Mouse (Mus musculus): ENCODE results near the gene Dnah8. TPM values are rescaled to one million over a fixed set of nuclear protein-coding genes. Genes with fewer than 3 reads are reported as not detected.
A peak's percentile ranks its signal among the peaks of the same experiment; 100 is the strongest.

Dnah8 gene
- total RNA-seq, 2 experiments from 2014 or later, result 2.4 to 3.5 TPM

- no peak for TF ChIP-seq CTCF (conservative IDR thresholded peaks at IDR 0.05)
- no peak overlapping the region for H3K4me3 ChIP-seq
These were observed 26.4 kb upstream of the Dnah8 start for GRCm38 (mm10) chr17:30597786-30598185.

GRCm38 (mm10) chr17:30598300-30598699 lies 25.9 kb upstream of the Dnah8 start:
- no peak for TF ChIP-seq CTCF (conservative IDR thresholded peaks at IDR 0.05)
- DNase-seq (ENCODE audit: low spot score in 2 of 2), result no peak
- Histone ChIP-seq H3K4me3 (no peak overlapping the region), H3K27ac (no peak overlapping the region)

More at GRCm38 (mm10) chr17:30597786-30598185, 26.4 kb upstream of the Dnah8 start:
- no peak overlapping the region for H3K27ac ChIP-seq
- no peak for DNase-seq (ENCODE audit: low spot score in 2 of 2)

- TF ChIP-seq CTCF (conservative IDR thresholded peaks at IDR 0.05), result no peak
- Histone ChIP-seq H3K4me3 (no peak overlapping the region), H3K27ac (no peak overlapping the region)
- DNase-seq (ENCODE audit: low spot score in 2 of 2), result no peak
These were observed 22.0 kb upstream of the Dnah8 start for GRCm38 (mm10) chr17:30602175-30602574.

GRCm38 (mm10) chr17:30604296-30604695 lies 19.9 kb upstream of the Dnah8 start:
- TF ChIP-seq CTCF (conservative IDR thresholded peaks at IDR 0.05), result no peak
- Histone ChIP-seq H3K27ac (no peak overlapping the region), H3K4me3 (no peak overlapping the region)
- no peak for DNase-seq (ENCODE audit: low spot score in 2 of 2)

- TF ChIP-seq CTCF (conservative IDR thresholded peaks at IDR 0.05), result no peak
- DNase-seq (ENCODE audit: low spot score in 2 of 2), result no peak
- H3K27ac ChIP-seq, result no peak overlapping the region
- H3K4me3 ChIP-seq, result no peak overlapping the region
These were observed 19.2 kb upstream of the Dnah8 start for GRCm38 (mm10) chr17:30605001-30605400.

- no peak for DNase-seq (ENCODE audit: low spot score in 2 of 2)
- peak overlapping the region; percentile 50 for H3K27ac ChIP-seq
- no peak overlapping the region for H3K4me3 ChIP-seq
- no peak for TF ChIP-seq CTCF (conservative IDR thresholded peaks at IDR 0.05)
These were observed 17.9 kb upstream of the Dnah8 start for GRCm38 (mm10) chr17:30606206-30606605.

GRCm38 (mm10) chr17:30606634-30607081 lies 17.5 kb upstream of the Dnah8 start:
- Histone ChIP-seq H3K27ac (peak overlapping the region; percentile 70), H3K4me3 (no peak overlapping the region)
- peak in 1 of 2 experiments; percentile 10 for DNase-seq (ENCODE audit: low spot score in 2 of 2)
- peak; percentile 61 for TF ChIP-seq CTCF (conservative IDR thresholded peaks at IDR 0.05)

GRCm38 (mm10) chr17:30607330-30607729 lies 16.8 kb upstream of the Dnah8 start:
- TF ChIP-seq CTCF (conservative IDR thresholded peaks at IDR 0.05), result no peak
- DNase-seq (ENCODE audit: low spot score in 2 of 2), result peak in 1 of 2 experiments; percentile 10
- H3K4me3 ChIP-seq, result no peak overlapping the region
- H3K27ac ChIP-seq, result peak overlapping the region; percentile 70

GRCm38 (mm10) chr17:30607909-30608495 lies 16.2 kb upstream of the Dnah8 start:
- H3K27ac ChIP-seq, result peak overlapping the region; percentile 70
- H3K4me3 ChIP-seq, result no peak overlapping the region
- TF ChIP-seq CTCF (conservative IDR thresholded peaks at IDR 0.05), result no peak
- peak in 1 of 2 experiments; percentile 10 for DNase-seq (ENCODE audit: low spot score in 2 of 2)

- peak overlapping the region; percentile 67 for H3K27ac ChIP-seq
- no peak for TF ChIP-seq CTCF (conservative IDR thresholded peaks at IDR 0.05)
- peak; percentile 50 to 55 for DNase-seq (ENCODE audit: low spot score in 2 of 2)
These were observed 14.7 kb upstream of the Dnah8 start for GRCm38 (mm10) chr17:30609305-30609979.

GRCm38 (mm10) chr17:30609980-30610307 lies 14.2 kb upstream of the Dnah8 start:
- Histone ChIP-seq H3K4me3 (no peak overlapping the region), H3K27ac (peak overlapping the region; percentile 67)
- no peak for DNase-seq (ENCODE audit: low spot score in 2 of 2)
- no peak for TF ChIP-seq CTCF (conservative IDR thresholded peaks at IDR 0.05)

More at GRCm38 (mm10) chr17:30609305-30609979, 14.7 kb upstream of the Dnah8 start:
- H3K4me3 ChIP-seq, result 0 out of 2 replicates have a peak overlapping the region, but pooled peaks have one; percentile 2

- peak overlapping the region; percentile 67; the same call in 1 of the 2 replicates for H3K27ac ChIP-seq
- peak in 1 of 2 experiments; percentile 5 for DNase-seq (ENCODE audit: low spot score in 2 of 2)
- no peak overlapping the region for H3K4me3 ChIP-seq
- no peak for TF ChIP-seq CTCF (conservative IDR thresholded peaks at IDR 0.05)
These were observed 13.4 kb upstream of the Dnah8 start for GRCm38 (mm10) chr17:30610739-30611138.

- TF ChIP-seq CTCF (conservative IDR thresholded peaks at IDR 0.05), result no peak
- H3K27ac ChIP-seq, result peak overlapping the region; percentile 98
These were observed 12.7 kb upstream of the Dnah8 start for GRCm38 (mm10) chr17:30611221-30612074.

More at GRCm38 (mm10) chr17:30611221-30612074, 12.7 kb upstream of the Dnah8 start:
- DNase-seq (ENCODE audit: low spot score in 2 of 2), result peak in 1 of 2 experiments; percentile 8
- H3K4me3 ChIP-seq, result peak overlapping the region; percentile 85

Measured in layer of hippocampus, adult 2 months (tissue).